Mouse (Mus musculus) embryo, embryonic 9.5 days (tissue): ENCODE results near the gene Ttyh3.
"Not testable (repeated sequence)": the region's sequence is repeated elsewhere in the genome, so short reads cannot be mapped to it uniquely, and the experiment has no call there.

Experiments
- DNase-seq: peaks from one replicate; pipeline ENCODE4 v3.0.0-alpha.2; 2017; ENCODE audit errors: extremely low spot score

Ttyh3 gene

GRCm38 (mm10) chr5:140648519-140649100 is at the start of gene Ttyh3:
Gene Ttyh3, minus strand, starts transcription at chr5:140649031.
- DNase-seq: no peak

GRCm38 (mm10) chr5:140695987-140696386 is 47.2 kb upstream of the Ttyh3 start:
- DNase-seq: no peak

GRCm38 (mm10) chr5:140688434-140688833 is 39.6 kb upstream of the Ttyh3 start:
- DNase-seq: no peak

- DNase-seq: no peak
These were observed 35.7 kb upstream of the Ttyh3 start for GRCm38 (mm10) chr5:140684343-140685148.

- DNase-seq: no peak
These were observed 33.3 kb upstream of the Ttyh3 start for GRCm38 (mm10) chr5:140682113-140682512.

GRCm38 (mm10) chr5:140680950-140681349 is 32.1 kb upstream of the Ttyh3 start:
- DNase-seq: no peak

- no peak for DNase-seq
These were observed 31.2 kb upstream of the Ttyh3 start for GRCm38 (mm10) chr5:140680051-140680450.

- DNase-seq: no peak
These were observed 28.3 kb upstream of the Ttyh3 start for GRCm38 (mm10) chr5:140677137-140677536.

GRCm38 (mm10) chr5:140675640-140676039 is 26.8 kb upstream of the Ttyh3 start:
- DNase-seq: no peak

GRCm38 (mm10) chr5:140675079-140675478 is 26.2 kb upstream of the Ttyh3 start:
- no peak for DNase-seq

- DNase-seq: no peak
These were observed 25.2 kb upstream of the Ttyh3 start for GRCm38 (mm10) chr5:140674036-140674435.

- DNase-seq: not testable (repeated sequence)
These were observed 23.8 kb upstream of the Ttyh3 start for GRCm38 (mm10) chr5:140672603-140673002.

- DNase-seq: no peak
These were observed 23.3 kb upstream of the Ttyh3 start for GRCm38 (mm10) chr5:140672115-140672514.

- DNase-seq: peak; percentile 31
These were observed 14.9 kb upstream of the Ttyh3 start for GRCm38 (mm10) chr5:140663621-140664180.

GRCm38 (mm10) chr5:140662741-140663592 is 14.1 kb upstream of the Ttyh3 start:
- no peak for DNase-seq

- no peak for DNase-seq
These were observed 13.2 kb upstream of the Ttyh3 start for GRCm38 (mm10) chr5:140661875-140662643.

- no peak for DNase-seq
These were observed 12.6 kb upstream of the Ttyh3 start for GRCm38 (mm10) chr5:140661427-140661826.

- no peak for DNase-seq
These were observed 11.6 kb upstream of the Ttyh3 start for GRCm38 (mm10) chr5:140660398-140660797.

- no peak for DNase-seq
These were observed 10.9 kb upstream of the Ttyh3 start for GRCm38 (mm10) chr5:140659607-140660272.

GRCm38 (mm10) chr5:140654096-140654845 is 5.4 kb upstream of the Ttyh3 start:
- no peak for DNase-seq
